Mouse (Mus musculus) ES-Bruce4 (cell line): ENCODE data around the gene Shroom3.
"Not testable (repeated sequence)": the region's sequence is repeated elsewhere in the genome, so short reads cannot be mapped to it uniquely, and the experiment has no call there.

Experiments
- CTCF ChIP-seq: IDR thresholded peaks from one replicate; pipeline ENCODE4 v1.8.1; 2011; ENCODE audit warnings: low read depth, low read length
- POLR2A ChIP-seq: IDR thresholded peaks from one replicate; pipeline ENCODE4 v1.8.1; 2011; ENCODE audit warnings: low read length; ENCODE audit not compliant: insufficient read depth

GRCm38 (mm10) chr5:92922981-92923380 is 239.7 kb downstream of the Shroom3 start:
- not testable (repeated sequence) for TF ChIP-seq POLR2A, CTCF
